Mouse (Mus musculus): Measurements from ENCODE around the gene Nanp.
A peak's percentile ranks its signal among the peaks of the same experiment; 100 is the strongest.

The Nanp gene

DNA sequence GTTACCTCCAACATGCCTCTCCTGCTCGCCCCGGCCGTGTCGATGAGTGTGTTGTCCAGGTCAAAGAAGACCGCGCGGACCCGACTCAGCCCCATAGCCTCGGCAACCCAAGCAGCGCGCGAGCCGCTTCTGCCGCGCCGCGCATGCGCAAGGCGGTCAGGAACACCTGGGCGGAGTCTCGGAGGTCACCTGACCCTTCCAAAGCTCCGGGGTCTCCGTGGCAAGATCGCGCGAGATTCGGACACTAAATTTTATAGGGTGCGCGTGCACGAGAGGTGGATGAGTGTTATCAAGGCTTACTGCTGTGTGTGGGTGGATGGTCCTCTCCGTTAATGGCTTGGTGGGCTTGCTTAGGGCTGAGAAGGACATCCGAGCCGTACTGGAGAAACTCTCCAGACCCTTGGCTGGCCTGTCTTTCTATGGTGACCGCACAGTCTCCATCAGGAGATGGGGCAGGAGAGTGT, at the start of gene Nanp, which contains the start of gene Ninl:
Gene Nanp (minus strand): TSS at position 167 of the 464 bp plus-strand sequence.
Gene Ninl (minus strand): TSS at position 151 of the 464 bp plus-strand sequence.
- DNase-seq (ENCODE audit: low spot score in 2 of 2): peak; percentile 89 to 94

DNA sequence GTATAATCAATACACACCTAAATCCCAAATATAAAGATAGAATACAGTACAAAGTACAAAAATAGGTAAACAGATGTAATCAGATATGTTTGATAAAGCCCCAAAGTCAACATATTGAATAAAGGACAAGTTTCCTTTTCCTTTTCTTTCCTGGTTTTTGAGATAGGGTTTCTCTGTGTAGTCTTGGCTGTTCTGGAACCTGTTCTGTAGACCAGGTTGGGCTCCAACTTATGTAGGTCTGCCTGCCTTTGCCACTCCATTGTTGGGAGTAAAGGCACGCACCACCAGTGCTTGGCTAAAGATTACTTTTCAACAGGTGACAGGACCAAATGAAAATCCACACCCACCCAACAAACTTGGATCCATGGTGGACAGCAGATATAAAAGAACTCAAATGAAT, 17.4 kb upstream of the Nanp start:
- DNase-seq (ENCODE audit: low spot score in 2 of 2): no peak

DNA sequence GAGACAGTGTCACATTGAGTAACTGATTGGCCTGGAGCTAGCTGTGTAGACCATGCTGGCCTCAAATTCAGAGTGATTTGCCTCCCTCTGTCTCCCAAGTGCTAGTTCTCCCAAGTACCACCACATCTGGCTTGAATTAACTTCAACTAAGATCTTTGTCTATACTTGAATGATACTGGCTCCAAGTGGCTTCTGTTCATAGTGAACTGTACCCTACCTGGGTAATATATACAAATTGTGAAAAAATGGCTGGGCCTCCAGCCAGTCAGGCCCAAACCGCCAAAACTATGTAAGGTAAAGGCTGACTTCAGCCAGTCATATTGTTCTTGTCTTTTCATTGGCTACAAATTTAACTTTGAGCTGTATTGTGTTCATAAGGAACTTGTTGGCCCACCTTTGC, 1.2 kb upstream of the Nanp start:
- no peak for DNase-seq (ENCODE audit: low spot score in 2 of 2)

DNA sequence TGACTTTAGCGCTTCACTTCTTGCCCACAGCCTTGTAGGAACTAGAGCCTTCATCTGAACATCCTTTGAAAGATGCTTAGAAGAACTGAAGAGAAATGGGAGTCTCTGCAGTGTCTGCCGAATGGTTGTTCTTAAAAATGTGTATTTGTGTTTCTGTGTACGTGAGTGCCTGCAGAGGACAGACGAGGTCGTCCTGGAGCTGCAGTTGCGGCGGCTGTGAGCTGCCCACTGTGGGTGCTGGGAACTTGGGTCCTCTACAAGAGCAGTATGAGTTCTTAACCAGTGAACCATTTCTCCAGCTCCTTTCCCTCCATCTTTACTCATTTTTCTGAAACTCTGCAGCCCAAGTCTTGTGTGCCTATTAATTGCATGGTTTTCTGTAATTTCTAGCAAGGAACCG, 528 bp upstream of the Nanp start:
- DNase-seq (ENCODE audit: low spot score in 2 of 2): no peak

DNA sequence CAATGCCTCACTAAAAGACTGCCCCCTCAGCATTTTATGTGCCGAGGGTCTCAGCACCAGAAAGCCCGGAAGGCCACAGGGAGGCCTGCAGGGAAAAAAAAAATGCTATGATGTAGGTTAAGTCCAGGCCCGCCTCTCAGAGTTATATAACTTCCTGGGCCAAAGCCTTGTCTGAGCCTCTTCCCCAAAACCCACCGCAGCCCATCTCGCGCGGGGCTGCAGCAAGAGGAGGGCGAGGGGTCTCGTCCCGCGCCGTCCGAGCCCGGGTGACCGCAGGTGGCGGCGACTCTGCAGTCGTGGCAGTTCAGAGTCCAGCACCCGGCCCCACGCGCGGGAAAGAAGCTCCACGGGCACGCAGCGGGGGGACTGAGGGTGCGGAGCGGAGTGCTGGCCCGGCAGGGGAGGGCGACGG, 381 bp downstream of the Nanp start:
- no peak for DNase-seq (ENCODE audit: low spot score in 2 of 2)

DNA sequence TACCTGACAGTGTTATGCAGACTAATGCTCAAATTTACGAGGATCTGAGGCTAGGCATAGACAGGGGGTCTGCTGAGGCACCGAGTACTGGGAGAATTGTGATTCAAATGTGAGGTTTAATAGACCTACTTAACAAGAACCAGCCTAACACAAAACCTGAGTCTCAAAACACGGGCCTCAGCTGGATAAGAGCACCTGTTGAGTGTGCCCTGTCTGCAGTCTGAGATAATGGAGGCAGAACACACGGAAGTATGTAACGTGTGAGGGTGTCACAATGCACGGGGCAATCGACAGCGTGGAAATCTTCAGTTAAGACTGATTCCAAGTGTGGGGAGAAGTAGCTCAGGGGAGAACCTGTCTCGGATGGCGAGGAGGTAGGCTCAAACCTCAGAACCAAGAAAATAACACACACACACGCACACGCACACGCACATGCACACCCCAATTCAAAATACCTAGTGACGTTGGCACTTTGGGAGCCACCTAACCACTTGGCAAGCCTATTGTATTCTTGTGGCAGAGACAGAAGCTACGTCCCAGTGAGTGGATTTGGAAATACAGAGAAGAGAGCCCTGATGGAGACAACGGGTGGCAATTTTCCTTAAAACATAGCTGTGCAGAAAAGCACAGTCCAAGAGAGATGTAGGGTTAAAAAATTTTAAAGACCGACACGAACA, 1.2 kb downstream of the Nanp start:
- peak in 1 of 2 experiments; percentile 22 for DNase-seq (ENCODE audit: low spot score in 2 of 2)

DNA sequence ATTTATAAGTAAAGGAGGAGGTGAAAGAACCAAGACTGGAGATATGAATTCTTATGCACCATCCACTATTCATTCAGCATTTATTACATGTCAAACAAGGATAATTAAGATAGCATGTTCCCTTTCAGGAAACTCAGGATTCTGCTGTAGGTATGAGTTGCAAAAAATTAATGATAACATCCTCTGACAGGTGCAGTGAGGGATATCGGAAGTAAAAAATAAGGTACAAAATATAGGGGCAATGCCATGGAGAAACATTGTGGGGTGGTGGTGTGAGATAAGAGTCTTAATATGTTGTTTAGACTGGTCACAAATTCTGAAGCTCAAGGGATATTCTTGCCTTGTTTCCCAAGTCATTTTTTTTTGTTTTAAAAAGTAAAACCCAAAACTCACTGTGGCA, 1.9 kb downstream of the Nanp start:
- no peak for DNase-seq (ENCODE audit: low spot score in 2 of 2)

DNA sequence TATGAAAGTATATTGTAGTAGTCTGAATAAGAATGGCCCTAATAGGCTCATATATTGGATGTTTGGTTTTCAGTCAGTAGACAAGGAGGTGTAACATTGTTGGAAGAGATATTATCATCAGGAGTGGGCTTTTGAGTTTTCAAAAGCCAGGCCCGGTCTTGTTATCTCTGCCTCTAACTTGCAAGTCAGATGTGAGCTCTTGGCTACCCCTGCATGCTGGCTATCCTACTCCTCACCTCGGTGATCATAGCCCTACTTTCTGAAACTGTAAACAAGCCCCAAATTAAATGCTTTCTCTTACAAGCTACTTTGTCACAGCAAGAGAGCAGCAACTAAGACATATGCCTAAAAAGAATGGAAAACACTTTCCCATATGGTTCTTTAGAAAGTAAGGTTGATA, 2.5 kb downstream of the Nanp start:
- no peak for DNase-seq (ENCODE audit: low spot score in 2 of 2)

DNA sequence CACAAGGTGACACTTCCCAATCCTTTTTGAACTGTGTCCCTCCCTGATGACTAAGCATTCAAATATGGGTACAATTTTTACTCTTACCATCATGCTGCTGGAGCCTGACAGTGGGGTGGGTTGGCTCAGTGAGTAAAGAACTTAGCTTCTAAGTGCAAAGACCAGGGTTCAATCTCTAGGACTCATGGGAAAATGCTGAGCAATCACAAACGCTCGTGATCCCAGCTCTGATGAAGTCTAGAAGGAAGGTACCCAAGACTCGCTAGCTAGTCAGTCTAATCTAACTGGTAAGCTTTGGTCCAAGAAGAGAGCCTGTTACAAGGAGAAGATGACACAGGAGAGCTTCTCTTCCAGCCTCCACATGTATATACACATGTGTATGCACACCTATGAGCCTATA, 4.8 kb downstream of the Nanp start:
- no peak for DNase-seq (ENCODE audit: low spot score in 2 of 2)

DNA sequence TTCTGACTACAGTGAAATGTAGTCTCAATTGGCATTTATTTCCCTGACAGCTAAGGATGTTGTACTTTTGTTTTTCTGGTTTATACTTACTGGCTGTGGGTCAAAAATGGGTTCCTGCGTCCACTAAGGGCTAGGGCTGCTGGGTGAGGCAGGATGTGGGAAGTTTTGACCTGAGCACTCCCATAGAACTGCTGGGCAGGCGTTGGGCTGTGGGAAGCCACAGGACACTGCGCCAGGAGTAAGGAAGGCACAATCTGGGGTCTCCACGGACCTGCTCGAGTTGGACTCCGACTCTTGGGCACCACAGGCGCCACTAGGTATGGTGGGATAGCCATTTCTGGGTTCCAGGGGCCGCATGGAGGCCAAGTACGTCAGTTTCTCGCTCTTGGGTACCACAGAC, 18.0 kb downstream of the Nanp start:
- DNase-seq (ENCODE audit: low spot score in 2 of 2): no peak

DNA sequence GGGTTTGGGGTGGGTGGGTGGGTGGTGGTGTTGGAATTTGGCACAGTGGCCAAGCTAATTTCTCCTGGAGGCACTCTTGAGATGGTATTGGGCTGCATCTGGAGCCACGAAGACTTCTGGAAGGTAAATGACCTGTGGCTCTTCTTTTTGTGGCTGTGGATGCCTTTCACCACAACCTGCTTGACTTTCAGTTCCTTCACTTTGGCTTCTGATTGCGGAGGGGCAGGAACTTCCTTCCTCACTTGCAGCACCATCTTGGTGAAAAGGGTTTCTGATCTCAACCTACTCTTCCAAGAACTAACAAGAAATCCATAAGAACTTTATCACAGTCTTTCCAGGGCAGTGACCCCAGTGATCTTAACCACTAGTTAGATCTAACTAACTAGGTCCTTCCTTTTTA, 23.9 kb downstream of the Nanp start:
- no peak for DNase-seq (ENCODE audit: low spot score in 2 of 2)

DNA sequence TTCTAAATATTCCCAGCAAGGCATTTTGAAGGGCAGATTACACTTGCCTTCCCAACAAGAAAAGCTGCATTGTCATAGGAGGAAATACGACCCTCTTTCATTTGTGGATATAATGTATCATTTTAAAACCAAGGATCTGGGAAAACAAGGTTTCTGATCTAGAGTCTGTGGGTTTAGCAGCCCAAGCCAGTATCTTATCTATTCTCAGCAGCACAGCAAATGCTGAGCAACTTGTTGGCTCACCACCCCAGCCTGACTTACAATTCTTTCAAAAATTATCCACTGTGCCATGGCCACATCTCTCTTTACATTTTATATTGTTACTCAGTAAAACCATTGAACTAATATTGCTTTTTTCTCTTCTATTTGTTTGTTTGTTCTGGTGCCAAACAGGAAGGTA, 27.9 kb downstream of the Nanp start:
- no peak for DNase-seq (ENCODE audit: low spot score in 2 of 2)

DNA sequence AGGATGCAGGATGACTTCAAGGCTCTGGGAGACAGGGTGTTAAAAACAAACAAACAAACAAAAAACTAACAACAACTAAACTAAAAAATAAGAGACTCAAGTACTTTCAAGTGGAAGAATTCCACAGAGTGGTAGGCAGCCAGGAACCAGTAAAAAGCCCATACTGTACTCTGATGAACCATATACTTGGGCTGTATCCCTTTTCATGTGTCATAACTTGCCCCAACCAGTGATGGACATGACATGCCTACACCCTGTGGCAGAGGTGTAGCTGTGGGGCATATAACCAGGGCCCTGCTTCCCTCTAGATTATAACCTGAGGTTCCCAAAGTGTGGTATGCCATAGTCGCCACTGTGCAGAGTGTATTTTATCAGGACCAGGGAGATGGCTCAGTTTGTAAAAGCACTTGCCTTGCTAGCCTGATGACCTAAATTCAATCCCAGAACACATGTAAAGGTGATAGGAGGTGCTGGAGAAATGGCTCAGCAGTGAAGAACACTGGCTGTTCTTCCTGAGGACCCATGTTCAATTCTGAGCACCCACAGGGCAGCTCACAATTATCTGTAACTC, 29.6 kb downstream of the Nanp start:
- no peak for DNase-seq (ENCODE audit: low spot score in 2 of 2)

DNA sequence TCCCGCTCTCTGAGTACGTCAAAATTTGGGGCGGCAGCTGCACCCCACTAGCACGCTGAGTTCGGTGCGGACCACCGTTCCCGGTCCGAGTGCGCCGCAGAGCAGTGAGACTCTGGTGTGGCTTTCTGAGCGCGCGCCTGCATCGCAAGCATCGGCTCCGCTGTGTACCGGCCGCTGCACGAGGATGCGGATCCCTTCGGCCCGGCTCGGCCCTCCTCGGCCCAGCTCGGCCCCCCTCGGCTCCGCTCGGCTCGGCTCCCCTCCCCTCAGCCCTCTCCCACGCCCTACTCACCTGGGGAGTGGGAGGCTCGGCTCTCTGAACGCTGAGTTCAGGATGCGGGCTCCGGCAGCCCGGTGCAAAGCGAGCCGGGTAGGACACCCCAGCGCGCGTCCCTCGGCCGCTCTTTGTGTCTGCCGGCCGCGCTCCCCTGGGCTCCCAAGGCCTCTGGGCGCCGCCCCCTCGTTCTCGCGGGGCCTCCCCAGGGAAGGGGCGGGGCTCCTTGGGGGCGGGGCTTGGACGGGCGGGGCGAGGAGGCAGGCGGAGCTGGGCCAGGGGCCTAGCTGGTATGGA, 30.2 kb downstream of the Nanp start:
- peak; percentile 67 to 71 for DNase-seq (ENCODE audit: low spot score in 2 of 2)

DNA sequence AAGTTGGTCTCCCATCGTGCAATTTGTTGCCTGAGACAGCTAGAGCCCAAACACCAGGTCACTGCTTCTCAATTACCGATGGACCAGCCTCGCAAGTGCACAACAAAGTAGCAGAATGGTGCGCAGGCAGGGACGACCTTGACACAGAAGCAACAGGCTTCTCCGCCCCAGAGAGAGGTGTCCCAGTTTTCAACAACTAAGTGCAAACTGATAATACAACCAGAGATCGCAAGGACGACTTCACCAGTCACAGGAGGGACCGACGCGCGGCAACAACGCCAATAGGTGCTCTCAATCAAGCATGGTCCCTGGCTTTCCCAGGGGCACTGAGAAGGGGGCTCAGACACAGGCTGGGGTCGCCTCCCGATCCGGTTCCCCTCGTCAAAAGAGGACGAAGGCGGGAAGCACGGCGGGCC, 30.7 kb downstream of the Nanp start:
- no peak for DNase-seq (ENCODE audit: low spot score in 2 of 2)

DNA sequence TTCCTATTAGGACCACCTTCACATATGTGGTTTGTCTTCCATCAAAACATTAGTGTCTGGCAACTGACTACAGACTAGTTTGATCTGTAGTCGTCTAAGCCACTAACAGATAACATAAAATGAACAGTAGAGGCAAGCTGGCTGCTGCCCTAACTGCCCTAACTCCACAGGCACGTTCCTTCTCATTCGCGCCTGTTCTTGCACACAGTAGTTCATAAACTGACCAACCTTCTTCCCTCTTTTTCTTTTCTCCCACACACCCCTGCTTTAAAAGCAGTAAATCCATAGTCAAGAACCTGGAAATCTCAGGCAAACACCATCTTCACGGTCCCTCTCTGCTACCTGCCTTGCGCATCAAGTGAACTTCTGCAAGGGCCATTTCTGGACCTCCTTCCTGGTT, 31.2 kb downstream of the Nanp start:
- no peak for DNase-seq (ENCODE audit: low spot score in 2 of 2)

DNA sequence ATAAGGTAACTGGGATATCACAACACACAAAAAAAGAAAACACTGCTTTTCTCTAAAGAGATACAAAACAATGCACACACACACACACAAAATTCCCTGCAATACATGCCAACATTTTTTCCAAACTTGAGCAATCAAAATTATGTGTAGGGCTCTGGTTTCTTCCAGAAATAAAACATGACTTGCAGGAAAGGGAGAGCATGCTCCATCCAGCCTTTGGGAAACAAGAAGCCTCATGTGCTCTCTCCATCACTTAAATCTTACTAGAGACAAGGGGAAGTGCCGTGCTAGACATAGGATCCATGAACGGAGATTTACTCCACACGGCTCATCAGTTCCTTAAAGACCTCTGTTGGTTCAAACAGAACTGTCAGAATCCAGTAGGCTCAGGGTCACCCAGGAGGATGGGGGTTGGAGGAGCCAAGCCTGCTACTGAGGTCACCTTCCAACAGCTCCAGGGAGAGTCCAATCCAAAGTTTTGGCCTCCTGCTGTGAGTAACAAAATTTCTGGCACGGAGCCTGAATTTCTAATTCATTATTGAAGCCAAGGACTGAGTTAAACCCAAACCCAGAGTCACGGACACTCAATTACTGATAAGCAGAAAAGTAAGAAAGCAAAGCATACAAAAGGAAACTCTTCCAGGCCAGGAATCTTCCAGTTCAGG, 32.8 kb downstream of the Nanp start:
- no peak for DNase-seq (ENCODE audit: low spot score in 2 of 2)

DNA sequence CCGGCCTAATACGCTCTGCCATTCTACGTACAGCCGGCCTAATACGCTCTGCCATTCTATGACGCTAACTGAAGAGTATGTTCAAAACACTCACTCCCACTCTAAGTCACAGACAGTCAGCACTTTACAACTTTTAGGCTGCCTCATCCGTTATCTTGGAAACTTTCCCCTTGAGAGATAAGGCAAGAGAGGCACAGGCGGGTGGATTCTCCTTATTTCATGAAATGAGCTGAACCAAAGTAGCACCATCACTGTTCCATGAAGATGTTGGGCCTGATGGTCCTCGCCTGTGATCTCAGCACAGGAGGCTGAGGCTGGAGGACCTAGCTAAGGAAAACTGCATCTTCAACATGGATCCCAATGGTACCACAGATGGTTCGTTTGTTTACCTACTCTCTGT, 34.8 kb downstream of the Nanp start:
- DNase-seq (ENCODE audit: low spot score in 2 of 2): no peak

DNA sequence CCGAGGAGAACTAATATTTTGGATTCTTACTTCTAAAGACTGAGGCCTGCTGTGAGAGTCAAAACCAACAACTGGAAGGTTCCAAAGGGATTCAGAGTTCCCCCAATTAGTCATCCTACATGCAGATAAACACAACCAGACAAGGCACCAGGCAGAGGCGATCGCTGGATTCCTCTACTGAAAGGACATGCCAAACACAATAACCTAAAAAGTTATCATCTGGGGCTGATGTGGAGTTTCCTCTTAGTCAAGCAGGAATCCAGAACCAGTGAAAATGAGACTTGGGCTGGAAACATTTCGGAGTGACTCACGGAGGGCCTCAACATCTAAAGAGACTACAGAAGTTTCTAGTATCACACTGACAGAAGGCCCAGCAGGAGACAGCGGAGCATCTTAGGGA, 35.4 kb downstream of the Nanp start:
- no peak for DNase-seq (ENCODE audit: low spot score in 2 of 2)

DNA sequence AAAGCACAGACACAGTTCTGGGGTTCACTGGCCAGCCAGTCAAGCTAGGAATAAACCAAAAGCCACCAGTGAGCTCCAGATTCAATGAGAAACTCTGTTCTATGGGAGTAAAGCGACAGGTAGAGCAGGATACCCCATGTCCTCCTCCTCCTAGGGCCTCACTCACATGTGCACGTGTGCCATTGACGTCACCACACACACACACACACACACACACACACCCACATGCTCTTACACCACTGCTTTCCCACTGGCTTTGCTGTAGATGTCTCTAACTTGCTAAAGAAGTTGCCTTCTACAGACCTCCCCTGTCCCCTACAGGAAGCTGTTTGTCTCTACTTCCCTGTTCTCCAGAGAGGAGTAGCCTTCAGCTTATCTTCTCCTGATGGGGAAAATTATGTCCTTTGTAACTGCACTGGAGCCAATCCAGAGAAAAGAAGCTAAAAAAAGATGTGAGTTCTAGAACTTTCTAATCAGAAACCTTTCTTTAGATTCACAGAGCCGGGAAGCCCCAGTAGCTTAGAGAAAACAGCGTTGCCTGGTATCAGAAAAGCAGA, 37.5 kb downstream of the Nanp start:
- no peak for DNase-seq (ENCODE audit: low spot score in 2 of 2)

DNA sequence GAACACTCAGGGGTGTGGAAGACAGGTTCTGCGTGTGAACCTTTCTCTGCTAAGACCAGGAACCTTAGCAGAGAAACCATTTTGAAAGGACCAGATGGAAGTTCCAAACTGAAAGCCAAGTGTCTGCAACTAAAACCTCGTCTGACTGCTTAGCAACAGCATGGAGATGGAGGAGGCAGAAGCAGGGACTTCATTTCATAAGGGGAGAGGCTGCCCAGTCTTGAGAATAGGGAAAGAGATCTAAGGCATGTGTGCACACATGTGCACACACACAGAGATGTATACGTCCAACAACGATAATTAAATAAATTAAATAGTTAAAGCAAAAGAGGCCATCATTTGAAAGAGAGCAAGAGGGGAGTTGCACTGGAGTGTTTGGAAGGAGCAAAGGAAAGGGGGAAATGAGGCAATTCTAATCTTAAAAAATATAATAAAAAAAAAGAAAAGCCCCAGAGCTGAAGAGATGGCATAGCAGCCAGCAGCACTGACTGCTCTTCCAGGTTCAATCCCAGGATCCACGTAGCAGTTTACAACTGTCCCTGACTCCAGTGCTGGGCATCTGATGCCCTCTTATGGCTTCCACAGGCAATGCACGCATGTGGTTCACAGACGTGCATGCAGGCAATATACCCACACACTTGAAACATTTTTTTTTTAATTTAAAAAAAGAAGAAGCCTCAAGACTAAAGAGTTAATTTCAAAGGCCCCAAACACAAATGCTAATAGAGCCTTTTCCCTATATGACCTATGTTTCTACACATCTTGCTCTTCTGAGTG, 38.6 kb downstream of the Nanp start:
- no peak for DNase-seq (ENCODE audit: low spot score in 2 of 2)

DNA sequence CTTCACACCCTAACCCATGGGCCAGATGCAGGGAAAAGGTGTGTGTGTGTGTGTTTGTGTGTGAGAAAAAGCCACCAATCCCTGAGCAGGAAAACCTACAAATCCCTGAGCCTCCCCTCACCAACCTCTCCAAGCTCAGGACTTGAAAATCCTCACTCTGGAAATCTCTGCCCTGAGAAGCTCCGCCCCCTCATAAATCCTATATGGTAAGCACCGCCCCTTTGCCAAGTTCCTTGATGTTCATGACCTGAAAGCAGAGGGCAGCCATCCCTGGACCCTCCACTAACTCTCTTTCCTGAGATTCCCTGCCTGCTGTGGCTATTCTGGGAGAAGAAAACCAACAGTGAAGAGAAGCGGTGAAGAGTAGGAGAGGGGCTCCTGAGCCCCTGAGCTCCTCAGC, 40.2 kb downstream of the Nanp start:
- DNase-seq (ENCODE audit: low spot score in 2 of 2): no peak
